Mouse (Mus musculus): ENCODE measurements at regions not wholly inside any gene's neighbourhood (a gene's known extent, or its start where the extent isn't known, plus 50 kb on each side); places are given as distances from the start of the nearest gene placed in this dataset.
A peak's percentile ranks its signal among the peaks of the same experiment; 100 is the strongest.
"Not testable (repeated sequence)": the region's sequence is repeated elsewhere in the genome, so short reads cannot be mapped to it uniquely, and the experiment has no call there.

GRCm38 (mm10) chr16:31553361-31554146 is 109.7 kb upstream of the Dlg1 start:
- no peak for DNase-seq (ENCODE audit: low spot score in 2 of 2)

DNA sequence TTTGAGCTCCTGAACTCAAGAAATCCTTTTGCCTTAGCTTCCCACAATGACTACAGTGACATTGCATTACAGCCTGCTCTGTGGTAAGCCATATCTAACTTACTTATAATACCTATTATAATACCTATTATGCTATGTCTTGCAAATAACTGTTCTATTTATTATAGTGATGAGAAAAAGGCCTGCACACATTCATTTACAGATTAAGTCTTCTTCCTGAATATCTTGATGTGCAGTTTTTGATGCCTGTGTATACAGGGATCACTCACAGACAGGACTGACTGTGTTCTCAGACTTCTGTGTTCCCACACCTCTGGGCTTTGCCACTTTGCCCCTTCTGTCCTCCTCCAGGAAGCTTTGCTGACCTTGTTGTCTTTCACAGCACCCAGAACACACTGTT is 102.8 kb upstream of the Dlg1 start:
- no peak for DNase-seq (ENCODE audit: low spot score in 2 of 2)

DNA sequence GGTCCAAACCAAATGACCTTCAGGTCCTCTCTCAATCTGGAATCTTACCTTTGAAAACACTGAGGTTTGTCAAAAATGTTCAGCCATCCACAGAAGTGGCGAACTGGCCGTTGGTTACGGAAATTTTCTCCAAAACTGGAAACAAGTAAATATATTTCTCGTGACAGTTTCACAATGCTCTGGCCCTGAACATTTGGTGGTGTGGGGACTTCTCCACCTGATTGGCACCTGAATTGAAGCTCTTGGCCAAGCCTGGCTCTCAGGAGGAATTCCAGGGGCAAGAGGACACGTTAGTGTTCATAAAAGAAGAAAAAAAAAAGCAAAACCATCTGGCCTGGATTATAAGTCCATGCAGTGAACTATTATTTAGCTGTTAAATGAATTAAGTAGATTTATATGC is 98.3 kb upstream of the Dlg1 start:
- DNase-seq (ENCODE audit: low spot score in 2 of 2), result no peak

DNA sequence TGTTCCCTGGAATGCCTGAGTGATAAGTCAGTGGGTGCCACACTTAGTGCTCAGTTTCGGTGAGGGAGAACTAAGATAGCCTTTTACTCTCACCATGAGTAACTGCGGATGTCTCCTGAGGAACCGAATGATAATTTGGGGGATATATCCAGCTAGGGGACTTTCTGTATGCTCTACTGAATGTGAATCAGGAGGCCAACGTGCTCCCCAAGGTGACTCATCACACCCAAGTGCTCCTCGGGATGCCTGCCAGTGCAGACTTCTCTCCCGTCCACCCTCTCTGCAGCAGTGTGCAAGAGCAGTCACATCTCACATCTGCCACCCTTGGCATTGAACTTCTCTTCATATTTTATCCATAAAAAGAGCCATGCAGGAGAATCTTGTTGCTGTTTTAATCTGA is 94.9 kb upstream of the Dlg1 start:
- no peak for DNase-seq (ENCODE audit: low spot score in 2 of 2)

- DNase-seq (ENCODE audit: low spot score in 2 of 2), result no peak
These were observed 93.4 kb upstream of the Dlg1 start for GRCm38 (mm10) chr16:31569871-31570270.

DNA sequence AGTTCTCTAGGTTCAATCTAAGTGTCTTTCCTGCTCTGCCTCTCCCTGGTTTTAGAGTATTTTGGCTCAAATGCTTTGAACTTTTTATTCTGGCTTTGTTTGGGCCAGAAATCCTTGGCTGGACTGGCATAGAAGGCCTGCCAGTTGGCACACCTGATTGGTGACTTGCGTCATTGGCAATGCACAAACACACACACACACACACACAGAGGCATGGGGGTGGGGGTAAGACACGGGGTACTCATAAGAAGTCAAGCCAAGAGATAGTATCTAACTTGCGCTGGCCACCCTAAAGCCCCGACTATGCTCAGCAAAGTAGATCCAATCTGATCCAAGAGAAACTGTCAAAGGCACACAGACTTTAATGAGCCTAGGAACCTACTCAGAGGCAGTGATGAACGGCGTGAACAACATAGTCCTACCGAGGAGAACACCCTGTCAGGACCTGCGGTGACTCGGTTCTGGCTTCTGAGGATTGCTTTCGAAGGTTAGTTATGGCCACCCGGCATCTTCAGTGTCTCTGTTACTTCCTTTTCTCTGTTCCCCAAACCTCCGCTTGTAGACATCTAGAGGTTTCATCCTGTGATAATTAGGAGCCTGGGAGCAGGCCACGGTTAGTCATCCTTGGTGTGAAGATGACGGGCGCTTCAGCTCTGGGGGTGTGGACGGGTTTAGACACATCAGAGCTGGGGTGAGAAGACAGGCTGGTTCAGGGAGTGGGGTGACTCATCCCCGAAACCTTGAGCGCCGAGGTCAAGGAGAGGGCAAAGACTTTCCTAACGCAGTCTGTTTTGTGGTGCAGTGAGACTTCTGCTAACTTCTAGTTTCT is 92.7 kb upstream of the Dlg1 start:
- DNase-seq (ENCODE audit: low spot score in 2 of 2), result no peak

GRCm38 (mm10) chr16:31573833-31574232 is 89.4 kb upstream of the Dlg1 start:
- not testable (repeated sequence) for DNase-seq (ENCODE audit: low spot score in 2 of 2)

- not testable (repeated sequence) for DNase-seq (ENCODE audit: low spot score in 2 of 2)
These were observed 87.6 kb upstream of the Dlg1 start for GRCm38 (mm10) chr16:31575646-31576045.

- DNase-seq (ENCODE audit: low spot score in 2 of 2), result no peak
These were observed 86.8 kb upstream of the Dlg1 start for GRCm38 (mm10) chr16:31576422-31576821.

GRCm38 (mm10) chr16:31577347-31577746 is 85.9 kb upstream of the Dlg1 start:
- DNase-seq (ENCODE audit: low spot score in 2 of 2), result no peak

DNA sequence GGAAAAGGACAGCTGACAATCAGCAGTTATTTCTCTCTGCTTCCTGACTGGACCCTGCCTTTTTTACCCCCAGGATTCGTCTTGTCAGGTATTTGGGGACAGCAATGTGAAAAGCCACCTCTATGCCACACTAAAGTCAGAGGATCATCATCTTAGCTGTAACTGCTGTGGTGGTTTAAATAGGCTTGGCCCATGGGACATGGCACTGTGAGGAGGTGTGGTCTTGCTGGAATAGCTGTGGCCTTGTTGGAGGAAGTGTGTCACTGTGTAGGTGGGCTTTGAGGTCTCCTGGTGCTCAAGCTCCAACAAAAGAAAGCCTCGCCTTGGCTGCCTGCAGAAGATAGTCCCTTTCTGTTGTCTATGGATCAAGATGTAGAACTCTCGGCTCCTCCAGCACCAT is 83.9 kb upstream of the Dlg1 start:
- DNase-seq (ENCODE audit: low spot score in 2 of 2), result no peak

DNA sequence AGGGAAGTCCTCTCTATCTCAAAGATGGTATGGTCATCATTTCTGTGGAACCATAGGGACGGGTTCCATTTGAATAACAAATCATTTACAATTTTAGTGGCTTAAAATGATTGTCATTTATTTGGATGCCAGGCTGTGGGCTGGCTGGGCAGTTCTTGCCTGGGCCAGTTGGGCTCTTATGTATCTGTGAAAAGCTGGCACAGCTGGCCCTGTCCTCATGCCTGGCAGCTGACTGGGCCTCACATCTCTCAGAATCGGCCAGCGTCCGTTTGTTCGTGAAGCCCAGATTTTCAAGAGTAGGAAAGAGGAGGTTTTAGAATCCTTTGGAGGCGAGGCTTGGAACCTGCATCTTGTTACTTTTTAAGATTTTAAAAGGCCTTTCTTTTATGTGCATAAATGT is 82.5 kb upstream of the Dlg1 start:
- no peak for DNase-seq (ENCODE audit: low spot score in 2 of 2)

GRCm38 (mm10) chr16:31582885-31583284 is 80.4 kb upstream of the Dlg1 start:
- no peak for DNase-seq (ENCODE audit: low spot score in 2 of 2)

- no peak for DNase-seq (ENCODE audit: low spot score in 2 of 2)
These were observed 79.6 kb upstream of the Dlg1 start for GRCm38 (mm10) chr16:31583627-31584026.

DNA sequence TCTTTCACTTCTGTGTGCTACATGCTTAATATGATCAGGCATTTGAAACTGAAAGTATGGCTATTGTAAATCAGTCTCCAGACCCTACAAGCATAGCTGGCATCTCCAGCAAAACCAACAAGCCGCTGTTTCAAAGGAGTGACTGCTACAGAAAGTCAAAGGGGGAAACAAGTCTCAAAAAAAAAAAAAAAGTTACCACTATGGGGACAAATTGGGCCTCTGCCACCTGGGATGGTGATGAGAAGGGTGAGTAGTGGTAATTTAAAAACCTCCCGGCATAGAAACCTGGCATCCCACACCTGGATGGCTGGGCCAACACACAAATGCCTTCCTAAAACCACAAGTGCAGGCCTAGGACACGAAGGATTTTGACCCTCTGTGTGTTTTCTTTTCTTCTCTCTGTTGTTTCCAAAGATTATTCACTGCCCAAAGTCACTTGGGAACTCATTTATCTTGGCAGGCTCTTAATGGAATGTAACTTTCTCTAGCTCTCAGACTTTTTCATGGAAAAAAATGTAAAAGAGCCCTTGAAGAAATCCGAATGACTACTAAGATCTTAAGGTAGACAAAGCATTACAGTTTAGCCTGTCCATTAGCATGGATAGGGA is 78.9 kb upstream of the Dlg1 start:
- no peak for DNase-seq (ENCODE audit: low spot score in 2 of 2)

DNA sequence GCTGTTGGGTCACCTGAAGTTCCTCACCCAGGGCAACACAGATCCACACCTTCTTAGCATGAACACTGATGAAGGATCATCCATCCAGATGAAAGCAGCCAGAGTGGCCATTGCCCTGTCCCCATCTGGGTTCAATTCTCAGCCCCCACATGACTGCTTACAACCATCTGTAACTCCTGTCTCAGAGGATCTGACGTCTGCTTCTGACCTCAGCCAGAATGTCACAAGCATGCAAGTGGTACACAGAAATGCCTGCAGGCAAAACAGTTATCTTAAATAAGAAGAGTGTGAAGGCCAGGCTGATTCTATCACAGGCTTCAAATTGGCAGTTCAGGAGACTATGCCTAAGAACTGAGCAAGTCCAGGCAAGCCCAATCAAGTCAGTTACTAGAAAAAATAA is 76.2 kb upstream of the Dlg1 start:
- no peak for DNase-seq (ENCODE audit: low spot score in 2 of 2)

- DNase-seq (ENCODE audit: low spot score in 2 of 2), result no peak
These were observed 73.7 kb upstream of the Dlg1 start for GRCm38 (mm10) chr16:31589576-31589975.

DNA sequence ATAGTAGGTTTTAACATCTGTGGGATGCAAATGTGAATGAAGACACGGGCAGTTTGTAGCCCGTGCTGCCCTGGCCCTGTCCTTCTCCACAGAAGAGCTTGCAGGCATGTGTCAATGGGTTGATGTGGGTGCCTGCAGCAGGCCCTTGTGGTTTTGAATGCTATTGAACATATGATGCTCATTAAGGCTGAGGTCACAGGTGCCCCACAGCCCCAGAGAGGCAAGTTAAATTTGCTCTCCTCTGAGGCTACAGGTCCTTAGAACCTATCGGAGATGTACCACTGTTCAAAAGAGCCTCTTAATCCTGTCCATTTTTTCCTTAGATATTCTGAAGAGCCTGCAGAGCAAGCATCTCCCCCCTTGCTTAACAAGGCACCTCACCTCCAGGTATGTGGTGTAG is 71.7 kb upstream of the Dlg1 start:
- no peak for DNase-seq (ENCODE audit: low spot score in 2 of 2)

DNA sequence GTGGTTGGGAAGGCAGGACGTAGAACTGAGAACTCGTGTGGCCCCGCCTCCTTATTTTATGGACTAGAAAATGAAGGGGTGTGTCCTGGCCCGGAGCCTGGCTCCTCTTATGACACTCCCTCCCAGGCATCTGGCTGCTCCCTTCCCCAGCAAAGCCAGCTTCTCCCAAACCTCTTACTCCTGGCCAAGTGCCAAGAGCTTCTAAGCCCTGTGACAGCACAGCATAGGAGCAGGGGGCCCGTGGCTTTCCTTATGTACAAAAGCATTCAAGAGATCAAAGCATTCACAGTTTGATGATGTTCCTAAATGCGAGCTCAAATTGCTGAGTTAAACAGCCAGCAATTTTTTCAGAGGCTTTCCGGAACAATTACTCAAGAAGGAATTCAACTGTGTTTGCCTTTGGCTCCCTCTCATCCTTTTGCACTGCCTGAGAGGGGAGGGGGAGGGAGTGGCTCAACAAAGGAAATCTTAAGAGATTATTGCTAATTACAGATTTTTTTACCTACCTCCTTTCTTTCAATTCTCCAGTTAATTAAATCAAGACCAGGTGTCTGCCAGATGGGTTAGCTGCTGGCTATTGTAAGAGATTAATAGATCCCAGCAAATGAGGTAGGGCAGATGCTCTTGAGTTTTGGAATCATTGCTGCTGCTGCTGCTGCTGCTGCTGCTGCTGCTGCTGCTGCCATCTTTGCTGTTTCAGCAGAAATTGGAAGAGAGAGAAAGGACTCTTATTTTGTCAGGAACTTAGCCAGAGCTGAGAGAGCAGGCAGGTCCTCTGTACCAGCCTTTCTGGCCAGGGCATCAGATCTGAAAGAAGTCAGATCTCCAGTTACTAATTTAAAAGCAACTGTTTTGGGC is 71.0 kb upstream of the Dlg1 start:
- DNase-seq (ENCODE audit: low spot score in 2 of 2), result peak; percentile 14

GRCm38 (mm10) chr16:31592973-31593683 is 70.1 kb upstream of the Dlg1 start:
- no peak for DNase-seq (ENCODE audit: low spot score in 2 of 2)

DNA sequence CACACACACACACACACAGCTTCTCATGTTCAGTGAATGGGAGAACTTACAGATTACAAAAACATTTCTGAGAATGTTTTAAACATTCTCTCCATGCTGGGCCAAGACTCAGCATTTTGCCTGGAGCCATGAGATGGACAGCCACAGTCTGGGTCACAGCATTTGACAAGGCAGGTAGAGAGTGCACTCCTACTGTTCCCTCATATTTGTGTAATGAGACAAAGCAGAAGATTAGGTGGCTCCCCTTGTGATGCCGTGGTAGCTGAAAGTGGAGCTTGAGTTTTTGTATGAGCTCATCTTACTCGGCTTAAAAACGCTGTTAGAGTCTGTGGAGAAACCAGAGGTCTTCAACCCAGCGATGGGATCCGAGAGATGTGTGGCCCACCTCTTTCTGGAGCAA is 65.3 kb upstream of the Dlg1 start:
- DNase-seq (ENCODE audit: low spot score in 2 of 2), result no peak
